Mouse (Mus musculus) stomach, embryonic 15.5 days (tissue): ENCODE data around the gene Prelp. TPM values are rescaled to one million over a fixed set of nuclear protein-coding genes. Genes with fewer than 3 reads are reported as not detected.

Experiments used
- ATAC-seq: fragments of 200-750 bp; cut with Nextera tagmentation; 2 replicates; pipeline ENCODE4 v1.8.0; 2017; ENCODE audit warnings: low read depth, moderate number of reproducible peaks, moderate TSS enrichment; ENCODE audit not compliant: insufficient read depth, low FRiP score
- H3K27ac ChIP-seq: fragments of 300-500 bp; sonication (generic); 2 replicates; pipeline ENCODE4 v1.5.1; 2015; ENCODE audit warnings: mild to moderate bottlenecking, inconsistent platforms
- H3K27me3 ChIP-seq: fragments of 300-500 bp; sonication (generic); replicated peaks from 2 replicates; pipeline ENCODE4 v1.6.1; 2015; ENCODE audit warnings: inconsistent platforms
- H3K36me3 ChIP-seq: fragments of 300-500 bp; sonication (generic); 2 replicates; pipeline ENCODE4 v1.6.1; 2015; ENCODE audit warnings: inconsistent platforms
- H3K4me1 ChIP-seq: fragments of 300-500 bp; sonication (generic); 2 replicates; pipeline ENCODE4 v1.6.1; 2015; ENCODE audit warnings: inconsistent platforms
- H3K4me2 ChIP-seq: fragments of 300-500 bp; sonication (generic); 2 replicates; pipeline ENCODE4 v1.6.1; 2015; ENCODE audit warnings: mild to moderate bottlenecking, inconsistent platforms
- H3K4me3 ChIP-seq: fragments of 300-500 bp; sonication (generic); replicated peaks from 2 replicates; pipeline ENCODE4 v1.5.1; 2015; ENCODE audit warnings: inconsistent platforms
- H3K9ac ChIP-seq: fragments of 300-500 bp; sonication (generic); 2 replicates; pipeline ENCODE4 v1.6.1; 2015; ENCODE audit warnings: inconsistent platforms
- H3K9me3 ChIP-seq: fragments of 300-500 bp; sonication (generic); 2 replicates; pipeline ENCODE4 v1.6.1; 2016; ENCODE audit warnings: inconsistent platforms
- WGBS: fragments of 180-500 bp; shearing (Covaris S2); methylation state at CpG from one replicate; pipeline ENCODE4 v1.1.7; 2015; 5-methylcytosine and 5-hydroxymethylcytosine counted together
- polyA plus RNA-seq: library from polyadenylated mRNA; unstranded; fragments of >200 nt; fragmentation: Nextera tagmentation; extraction: Ambion mirVana; gene quantifications from 2 replicates; pipeline ENCODE4 v1.2.1, GENCODE M21; 2015

The Prelp gene
- polyA plus RNA-seq, 1 experiment from 2014 or later, result 2.4 TPM

DNA sequence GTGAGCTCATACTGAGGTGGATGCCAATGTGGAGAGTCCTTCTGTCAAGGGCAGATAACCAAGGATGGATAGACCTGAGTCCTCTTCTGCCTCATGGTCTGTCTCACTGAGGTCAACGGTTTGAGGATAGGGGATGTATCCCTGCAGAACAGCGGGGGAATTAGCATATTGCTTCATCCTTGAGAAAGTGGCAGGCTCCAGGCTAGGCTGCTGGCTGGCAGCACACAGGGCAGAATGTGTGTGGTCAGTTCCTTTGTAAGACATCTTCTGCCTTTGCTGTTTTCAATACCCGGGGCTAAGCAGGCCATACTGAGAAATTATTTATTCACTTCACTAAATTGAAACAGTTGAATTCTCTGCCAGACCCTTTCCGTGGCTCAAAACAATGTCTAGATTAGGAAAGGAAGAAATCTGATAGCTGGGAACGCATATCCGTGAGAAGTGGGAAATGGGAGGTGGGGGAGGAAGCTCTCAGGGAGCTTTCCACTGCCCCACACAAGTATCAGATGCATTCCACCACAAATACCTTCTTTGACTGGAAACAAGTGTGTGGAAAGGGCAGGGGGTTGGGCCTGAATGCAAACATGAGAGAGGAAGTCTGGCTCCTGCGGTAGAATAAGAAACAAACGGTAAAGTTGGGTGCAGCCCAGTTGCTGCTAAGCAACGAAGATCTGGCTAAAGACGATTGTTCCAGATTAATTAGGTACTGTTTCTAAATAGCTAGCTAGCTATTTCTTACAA is 57.8 kb downstream of the Prelp start:
- no peak overlapping the region for H3K9ac ChIP-seq
- peaks cover 11% of the 10 kb centered on the region; the same call in 1 of the 2 replicates for H3K4me1 ChIP-seq
- H3K27ac ChIP-seq, result peak overlapping the region; percentile 46
- no peak; the same call in 1 of the 2 replicates for ATAC-seq
- H3K4me3 ChIP-seq, result no peak overlapping the region
- WGBS, result 8% methylated on average over 10 of the region's 10 CpGs
- H3K27me3 ChIP-seq, result no peaks in the 10 kb centered on the region
- H3K4me2 ChIP-seq, result no peak overlapping the region
- H3K9me3 ChIP-seq, result no peaks in the 10 kb centered on the region
- H3K36me3 ChIP-seq, result no peaks in the 10 kb centered on the region

DNA sequence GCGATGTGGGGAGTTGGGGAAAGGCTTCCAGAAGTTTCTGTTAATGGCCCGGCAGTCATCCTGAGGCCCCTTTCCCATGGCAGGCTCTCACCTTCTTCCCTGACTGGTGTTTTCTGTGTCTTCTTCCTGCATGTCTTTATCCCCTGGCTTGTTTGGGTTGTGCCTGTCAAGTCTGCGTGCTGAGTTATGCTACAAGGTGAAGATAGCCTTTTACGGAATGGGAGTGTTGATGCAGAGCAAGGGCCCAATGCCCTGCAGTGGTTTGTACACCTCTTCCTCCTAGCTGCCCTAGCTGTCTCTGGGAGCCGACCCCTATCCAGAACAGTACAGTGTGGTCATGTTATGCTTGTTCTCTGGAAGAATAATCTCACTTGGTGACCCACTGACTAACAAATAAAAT is 60.2 kb downstream of the Prelp start:
- Histone ChIP-seq H3K9me3 (no peaks in the 10 kb centered on the region), H3K27ac (no peak overlapping the region), H3K4me2 (no peak overlapping the region), H3K4me3 (no peak overlapping the region), H3K4me1 (peaks cover 11% of the 10 kb centered on the region; the same call in 1 of the 2 replicates), H3K27me3 (no peaks in the 10 kb centered on the region), H3K9ac (no peak overlapping the region), H3K36me3 (no peaks in the 10 kb centered on the region)
- 55% methylated on average over 5 of the region's 5 CpGs for WGBS
- no peak for ATAC-seq

Other genes with a start within 250 kb of the Prelp start
- gene Lax1, start 231.3 kb downstream of the Prelp start, polyA plus RNA-seq, result 0.58 and 0.66 TPM in 2 replicates
- 21.5 and 22.0 TPM in 2 replicates for gene Atp2b4, start 120.4 kb downstream of the Prelp start, polyA plus RNA-seq
- gene Optc, start 13.4 kb downstream of the Prelp start, polyA plus RNA-seq, result 1.7 and 1.8 TPM in 2 replicates
- 9.0 and 11.1 TPM in 2 replicates for gene Fmod, start 115.8 kb upstream of the Prelp start, polyA plus RNA-seq
- 72.2 and 72.4 TPM in 2 replicates for gene Btg2, start 157.7 kb upstream of the Prelp start, polyA plus RNA-seq
- gene Chit1, start 189.8 kb upstream of the Prelp start, polyA plus RNA-seq, result 0.70 and 1.1 TPM in 2 replicates